Mouse (Mus musculus): ENCODE results near the gene Dst.

Gene Dst
- long read RNA-seq, experiment 1, partial matches to known transcripts, result 10 of 14 reads
- long read RNA-seq, experiment 1, other reads (novel, unspliced or antisense), result 4 of 14 reads
- long read RNA-seq, experiment 2, full-length matches to known transcripts, result 1 of 28 reads
- long read RNA-seq, experiment 2, partial matches to known transcripts, result 20 of 28 reads
- long read RNA-seq, experiment 2, other reads (novel, unspliced or antisense), result 7 of 28 reads

DNA sequence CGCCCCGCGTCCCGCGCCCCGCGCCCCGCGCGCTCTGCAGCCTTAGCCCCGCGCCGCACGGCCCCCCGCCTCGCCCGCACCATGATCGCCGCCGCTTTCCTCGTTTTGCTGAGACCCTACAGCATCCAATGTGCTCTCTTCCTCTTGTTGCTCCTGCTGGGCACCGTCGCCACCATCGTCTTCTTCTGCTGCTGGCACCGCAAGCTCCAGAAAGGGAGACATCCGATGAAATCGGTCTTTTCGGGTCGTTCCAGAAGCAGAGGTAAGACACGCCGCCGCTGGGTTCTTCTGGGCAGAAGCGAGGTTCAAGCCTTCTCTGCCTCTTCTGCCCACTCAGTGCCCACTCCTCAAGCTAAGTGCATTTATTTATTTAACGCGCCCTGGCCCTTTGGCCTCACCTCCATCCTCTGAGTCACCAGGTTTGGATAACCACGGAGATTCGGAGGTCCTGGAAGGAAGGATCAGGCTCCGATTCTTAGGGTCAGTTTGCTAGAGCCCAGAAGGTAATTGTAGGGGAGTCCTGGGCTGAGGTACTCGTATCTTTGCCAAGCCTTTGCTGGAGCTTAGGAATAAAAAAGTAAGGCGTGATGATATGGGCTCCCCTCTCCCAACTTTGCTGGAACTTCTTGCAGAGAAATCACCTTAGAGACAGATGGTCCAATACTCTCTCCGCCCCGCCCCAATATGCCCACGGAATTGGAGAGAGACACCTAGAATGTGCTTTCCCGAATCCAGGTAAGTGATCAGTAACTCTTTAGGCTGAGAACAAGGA is at the start of gene Dst:
Gene Dst (plus strand): TSS at position 35 of the 772 bp plus-strand sequence.
- intact Hi-C loops (cut with DNase I), result no loop called here

DNA sequence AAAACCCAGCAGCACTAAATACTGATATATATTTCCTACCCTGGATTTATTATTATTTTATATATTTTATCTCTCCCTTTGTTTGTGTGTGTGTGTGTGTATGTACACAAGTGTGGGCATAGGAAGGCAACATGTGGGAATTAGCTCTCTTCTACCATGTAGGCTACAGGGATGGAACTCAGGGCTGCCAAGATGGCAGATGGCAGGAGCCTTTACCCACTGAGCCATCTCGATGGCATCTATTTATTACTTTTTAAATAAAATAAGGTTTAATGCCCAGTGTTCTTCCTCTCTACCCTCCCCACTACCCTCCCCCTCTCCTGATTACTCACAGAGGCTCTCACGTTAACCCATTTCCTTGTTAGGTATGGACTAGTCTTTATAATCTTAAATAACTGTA is 39.0 kb upstream of the Dst start:
- intact Hi-C loops (cut with DNase I), result no loop called here

DNA sequence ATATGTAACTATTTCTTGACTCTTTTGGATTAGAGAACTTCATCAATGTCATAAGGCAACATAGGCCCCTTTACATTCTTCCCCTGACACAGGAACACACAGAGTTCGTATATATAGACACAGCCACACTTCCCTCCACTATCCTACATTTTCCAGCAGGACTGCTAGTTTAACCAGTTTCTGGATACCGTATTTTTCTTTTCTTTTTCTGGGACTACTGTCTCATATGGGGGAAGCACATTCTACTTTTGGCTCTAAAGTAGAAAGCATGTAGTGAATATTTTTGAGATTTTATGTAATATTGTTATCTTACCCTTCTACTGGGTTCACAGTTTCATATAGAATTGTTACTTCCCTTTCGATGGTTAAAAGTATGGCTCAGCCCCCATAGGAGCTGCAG is 38.6 kb upstream of the Dst start:
- intact Hi-C loops (cut with DNase I), result no loop called here

DNA sequence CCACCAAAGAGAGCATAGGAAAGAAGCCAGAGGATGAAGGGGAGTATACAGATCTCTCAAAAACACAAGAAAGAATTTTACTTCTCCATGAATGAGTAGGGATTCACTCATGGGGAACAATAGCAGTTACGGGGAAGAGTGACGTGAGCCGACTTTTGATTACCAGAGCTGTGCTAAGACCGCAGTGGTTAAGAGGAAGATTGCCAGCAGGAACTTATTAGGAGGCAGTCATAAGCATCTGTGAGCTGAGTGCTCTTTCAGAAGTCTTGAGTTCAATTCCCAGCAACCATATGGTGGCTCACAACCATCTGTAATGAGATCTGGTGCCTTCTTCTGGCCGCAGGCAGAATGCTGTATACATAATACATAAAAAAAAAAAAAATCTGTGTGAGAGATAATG is 34.5 kb upstream of the Dst start:
- intact Hi-C loops (cut with DNase I), result no loop called here

DNA sequence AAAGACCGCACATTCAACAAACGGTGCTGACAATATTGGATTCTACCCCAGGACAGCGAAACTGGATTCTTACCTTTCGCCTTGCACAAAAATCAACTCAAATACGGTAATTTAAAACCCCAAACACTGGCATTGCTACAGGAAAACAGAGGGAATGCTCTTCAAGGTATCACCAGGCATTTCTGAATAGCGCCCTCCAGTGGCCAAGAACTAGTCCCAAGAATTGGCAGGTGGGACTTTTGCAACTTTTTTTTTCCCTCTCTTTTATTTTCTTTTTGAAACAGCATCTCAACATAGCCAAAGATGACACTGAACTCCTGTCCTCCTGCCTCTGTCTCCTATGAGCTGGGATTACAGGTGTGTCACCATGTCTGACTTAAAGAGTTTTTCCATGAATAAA is 32.3 kb upstream of the Dst start:
- intact Hi-C loops (cut with DNase I), result no loop called here

DNA sequence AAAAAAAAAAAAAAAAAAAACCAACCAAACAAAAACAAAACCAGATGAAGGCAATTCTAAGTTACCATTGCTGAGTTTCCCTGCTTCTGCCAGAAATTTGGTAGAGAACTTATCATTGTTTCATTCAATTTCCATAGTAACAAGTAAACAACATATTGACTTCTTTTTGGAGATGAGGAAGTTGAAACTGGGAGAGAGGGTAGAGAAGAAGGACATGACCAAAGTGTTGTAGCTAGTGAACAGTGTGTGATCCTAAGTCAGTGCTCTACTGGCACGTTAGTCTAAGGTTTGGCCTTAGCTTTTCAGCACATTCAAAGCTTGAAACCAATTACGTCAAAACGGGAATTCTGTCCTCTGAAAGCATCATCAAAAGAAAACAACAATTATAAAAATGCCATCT is 31.6 kb upstream of the Dst start:
- intact Hi-C loops (cut with DNase I), result no loop called here

DNA sequence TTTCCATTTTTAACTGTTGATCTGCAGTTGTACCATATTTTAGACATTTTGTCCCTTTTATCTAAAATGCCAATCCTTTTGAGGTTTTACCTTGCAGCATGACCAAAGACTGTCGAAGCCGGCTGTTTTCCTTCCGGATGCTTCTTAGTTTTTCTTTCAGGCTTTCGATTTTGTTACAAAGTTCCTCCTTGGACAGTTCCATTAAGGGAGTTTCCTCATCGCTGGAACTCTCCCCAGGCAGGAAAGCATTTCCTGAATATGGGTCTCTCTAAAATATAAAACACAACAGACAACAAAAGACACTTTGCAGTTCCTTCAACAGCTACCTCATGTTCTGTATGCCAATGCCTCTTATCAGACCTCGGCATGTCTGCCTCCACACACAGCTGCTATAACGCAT is 29.9 kb upstream of the Dst start:
- intact Hi-C loops (cut with DNase I), result no loop called here

DNA sequence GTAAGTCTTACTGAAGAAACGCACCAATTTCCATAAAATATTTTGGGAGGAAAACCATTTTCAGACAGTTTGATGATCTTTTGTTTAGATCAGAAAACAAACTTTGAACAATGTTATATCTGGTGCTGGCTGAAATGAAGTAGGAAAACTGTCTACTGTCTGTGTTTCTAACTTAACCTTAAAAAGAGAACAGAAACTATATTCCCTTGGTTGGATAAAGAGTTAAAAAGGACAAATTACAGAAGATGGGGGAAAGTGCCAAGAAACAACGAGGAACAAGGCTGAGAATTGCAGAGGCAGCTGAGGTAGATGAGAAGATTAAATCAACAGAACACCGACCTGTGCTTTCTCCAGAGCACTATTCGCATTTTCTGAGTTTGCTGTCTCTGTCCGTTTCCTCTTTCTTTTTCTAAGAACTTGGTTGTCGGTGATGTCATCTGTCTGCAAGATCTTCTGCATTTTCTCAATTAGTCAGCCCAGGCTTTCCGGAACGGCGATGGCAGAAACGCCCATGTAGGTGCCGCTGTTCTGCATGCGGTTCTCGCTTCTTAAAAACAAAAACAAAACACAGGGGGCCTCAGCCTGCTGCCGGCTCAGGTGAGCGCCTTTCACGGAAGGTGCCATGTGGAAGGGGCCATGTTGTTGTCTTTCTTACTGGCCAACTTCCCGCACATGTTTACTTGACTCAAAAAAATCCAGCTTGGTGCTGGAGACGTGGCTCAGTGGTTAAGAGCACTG is 24.8 kb upstream of the Dst start:
- intact Hi-C loops (cut with DNase I), result no loop called here

DNA sequence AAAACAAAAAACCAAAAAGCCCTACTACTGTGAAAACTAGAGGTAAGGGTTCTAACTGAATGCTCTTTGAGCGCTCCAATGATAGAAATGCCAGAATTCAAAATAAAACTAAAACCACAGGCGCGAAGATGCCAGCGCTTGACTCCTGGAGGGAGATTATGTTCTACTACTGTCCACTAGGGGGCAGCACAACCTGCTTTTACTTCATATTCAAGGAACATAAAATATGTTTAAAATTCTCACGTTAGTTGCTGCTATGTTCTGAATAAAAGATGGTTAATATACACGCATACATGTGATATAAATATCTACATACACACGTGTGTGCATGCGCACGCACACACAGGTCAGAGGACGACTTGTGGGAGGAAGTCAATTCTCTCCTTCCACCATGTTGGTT is 15.2 kb upstream of the Dst start:
- intact Hi-C loops (cut with DNase I), result loop anchor here (2.0 kb wide), 1 partner anchor 72 kb away; no protein-coding TSS in a partner anchor

DNA sequence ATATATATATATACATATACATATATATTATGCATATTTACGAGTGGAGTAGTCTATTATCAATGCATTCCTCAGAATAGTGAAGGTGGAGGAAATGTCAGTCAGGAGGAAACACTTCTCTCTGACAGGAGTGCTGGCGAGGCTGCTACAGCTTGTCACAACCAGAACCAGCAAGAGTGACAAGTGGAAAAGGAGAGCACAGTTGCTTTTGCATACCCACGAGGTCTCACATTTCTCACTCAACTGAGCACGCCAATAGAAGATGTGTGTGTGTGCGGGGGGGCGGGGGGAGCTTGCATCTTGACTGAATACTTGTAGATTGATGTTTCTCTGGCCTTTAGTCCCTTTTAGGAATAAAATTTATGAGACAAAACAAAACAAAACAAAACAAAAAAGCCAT is 11.9 kb upstream of the Dst start:
- intact Hi-C loops (cut with DNase I), result no loop called here

DNA sequence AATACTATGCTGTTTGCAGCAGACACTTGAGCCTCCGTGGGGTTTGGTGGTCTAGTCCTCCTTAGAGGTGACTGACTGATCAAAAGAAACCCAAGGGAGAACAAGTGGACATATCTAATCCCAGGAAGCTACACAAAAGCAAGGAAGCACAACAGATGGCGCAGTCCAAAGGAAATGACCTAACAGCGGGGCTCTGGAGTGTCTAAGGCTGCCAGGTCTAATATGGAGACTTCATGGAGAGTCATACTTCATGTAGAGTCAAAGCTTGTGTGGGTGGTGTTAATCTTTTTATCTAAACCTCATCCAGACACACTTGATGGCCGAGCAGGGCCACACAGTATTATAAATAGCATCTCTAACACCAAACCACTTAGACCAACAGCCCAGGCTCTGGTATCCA is 11.4 kb upstream of the Dst start:
- intact Hi-C loops (cut with DNase I), result no loop called here

DNA sequence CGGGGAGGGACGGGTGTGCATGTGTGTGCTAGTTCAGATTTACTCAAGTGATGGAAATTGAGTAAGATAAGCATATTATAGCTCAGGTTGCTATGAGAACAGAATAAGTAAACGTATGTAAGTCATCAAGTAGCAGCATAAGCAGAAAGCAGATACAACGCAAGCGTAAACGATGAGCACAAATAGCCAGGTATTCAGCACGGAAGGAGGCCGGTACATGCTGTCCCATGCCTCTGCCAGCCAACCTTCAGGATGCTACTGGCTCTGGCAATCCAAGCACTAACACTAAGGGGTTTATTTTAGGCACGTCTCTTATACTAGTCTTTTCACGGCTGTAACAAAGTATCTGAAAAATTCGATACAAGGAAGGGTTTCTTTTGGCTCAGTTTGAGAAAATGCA is 10.6 kb upstream of the Dst start:
- intact Hi-C loops (cut with DNase I), result no loop called here

DNA sequence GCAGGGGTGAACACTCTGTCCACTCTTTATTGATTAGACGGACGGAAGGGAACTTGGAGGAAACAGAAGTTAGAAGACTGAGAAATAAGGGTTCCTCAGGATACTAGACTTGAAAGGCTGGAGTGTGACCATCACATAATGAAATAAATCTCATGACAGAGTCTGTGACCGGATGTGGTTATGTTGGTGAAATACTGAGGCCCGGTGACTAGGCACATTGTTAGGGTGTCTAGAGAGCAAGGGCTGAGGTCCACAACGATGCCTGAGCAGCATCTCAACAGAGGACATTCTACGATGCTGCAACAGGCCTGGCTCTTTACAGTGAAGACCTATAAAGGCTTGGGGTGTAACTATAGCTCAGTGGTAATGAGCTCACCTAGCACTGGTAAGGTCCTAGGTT is 9.7 kb upstream of the Dst start:
- intact Hi-C loops (cut with DNase I), result no loop called here

DNA sequence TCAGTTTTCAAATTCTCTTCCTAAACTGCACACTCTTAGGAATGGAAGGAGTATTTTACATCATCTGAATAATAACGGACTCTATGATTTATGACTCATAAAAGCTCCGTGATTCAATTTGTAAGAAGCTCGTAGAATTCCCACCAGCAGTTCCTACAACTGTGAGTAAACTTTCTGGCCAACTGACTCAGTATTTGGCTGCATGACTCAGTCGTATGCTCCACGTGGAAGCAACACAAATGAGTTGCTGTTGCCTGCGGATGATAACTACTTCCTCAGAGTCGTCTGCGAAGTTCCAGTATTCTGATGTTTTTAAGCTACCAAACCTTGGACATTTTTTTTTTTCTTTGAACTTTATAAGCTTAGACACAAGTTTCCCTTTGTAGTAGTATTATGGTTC is 7.8 kb upstream of the Dst start:
- intact Hi-C loops (cut with DNase I), result no loop called here

DNA sequence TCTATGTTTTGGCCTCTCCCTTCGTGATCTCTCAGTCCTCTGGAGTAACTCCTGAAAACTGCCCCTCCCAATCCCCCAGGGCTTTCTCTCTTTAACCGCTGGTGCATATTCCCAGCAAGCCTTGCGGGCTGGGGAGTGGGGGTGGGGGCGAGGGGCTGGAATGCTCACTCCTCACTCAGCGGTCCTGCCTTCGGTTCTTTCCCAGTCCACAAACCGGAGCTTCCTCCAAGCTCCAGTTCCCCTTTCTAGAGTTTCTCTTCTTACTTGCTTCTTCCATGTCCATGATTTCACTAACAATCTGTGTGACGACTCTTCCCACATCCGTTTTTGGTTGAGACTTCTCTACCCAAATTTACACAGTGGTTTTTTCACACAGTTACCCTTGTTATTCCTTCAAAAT is 4.4 kb upstream of the Dst start:
- intact Hi-C loops (cut with DNase I), result no loop called here

DNA sequence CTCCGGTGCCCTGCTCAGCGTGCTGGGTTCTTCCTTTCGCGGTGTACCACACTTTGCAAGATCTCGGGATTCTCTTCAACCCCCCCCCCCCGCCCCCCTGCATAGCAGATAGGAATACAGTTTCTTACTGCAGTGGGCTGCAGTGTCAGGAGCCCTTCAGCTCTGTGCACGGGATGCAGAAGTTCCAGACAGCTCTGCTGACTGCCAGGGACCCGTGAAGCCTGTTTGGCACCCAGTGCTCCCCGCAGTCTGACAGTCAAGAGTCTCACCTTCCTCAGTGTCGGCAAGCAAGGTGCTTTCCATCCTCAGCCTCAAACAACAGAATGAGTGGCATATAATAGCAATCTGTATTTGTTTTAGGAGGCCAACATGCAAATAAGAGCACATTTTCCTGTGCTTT is 1.8 kb upstream of the Dst start:
- intact Hi-C loops (cut with DNase I), result no loop called here

DNA sequence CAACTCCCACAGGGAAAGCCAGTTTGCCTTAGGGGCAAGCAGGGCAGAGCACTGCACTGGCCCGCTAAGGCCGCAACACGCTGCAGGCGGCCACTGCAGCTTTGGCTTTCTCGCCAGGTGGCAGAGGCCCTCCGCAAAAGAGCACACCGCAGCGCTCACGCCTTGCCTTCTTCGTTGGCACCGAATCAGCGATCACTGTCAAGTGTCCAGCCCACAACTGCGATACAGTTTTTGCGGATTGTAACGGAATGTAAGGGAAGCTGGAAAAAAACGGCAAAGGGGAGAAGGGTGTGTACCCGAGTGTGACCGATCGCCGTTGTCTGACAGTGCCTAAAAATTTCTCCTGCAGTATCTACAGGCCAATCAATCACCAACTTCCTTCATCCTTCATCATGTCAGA is 1.1 kb upstream of the Dst start:
- intact Hi-C loops (cut with DNase I), result no loop called here

DNA sequence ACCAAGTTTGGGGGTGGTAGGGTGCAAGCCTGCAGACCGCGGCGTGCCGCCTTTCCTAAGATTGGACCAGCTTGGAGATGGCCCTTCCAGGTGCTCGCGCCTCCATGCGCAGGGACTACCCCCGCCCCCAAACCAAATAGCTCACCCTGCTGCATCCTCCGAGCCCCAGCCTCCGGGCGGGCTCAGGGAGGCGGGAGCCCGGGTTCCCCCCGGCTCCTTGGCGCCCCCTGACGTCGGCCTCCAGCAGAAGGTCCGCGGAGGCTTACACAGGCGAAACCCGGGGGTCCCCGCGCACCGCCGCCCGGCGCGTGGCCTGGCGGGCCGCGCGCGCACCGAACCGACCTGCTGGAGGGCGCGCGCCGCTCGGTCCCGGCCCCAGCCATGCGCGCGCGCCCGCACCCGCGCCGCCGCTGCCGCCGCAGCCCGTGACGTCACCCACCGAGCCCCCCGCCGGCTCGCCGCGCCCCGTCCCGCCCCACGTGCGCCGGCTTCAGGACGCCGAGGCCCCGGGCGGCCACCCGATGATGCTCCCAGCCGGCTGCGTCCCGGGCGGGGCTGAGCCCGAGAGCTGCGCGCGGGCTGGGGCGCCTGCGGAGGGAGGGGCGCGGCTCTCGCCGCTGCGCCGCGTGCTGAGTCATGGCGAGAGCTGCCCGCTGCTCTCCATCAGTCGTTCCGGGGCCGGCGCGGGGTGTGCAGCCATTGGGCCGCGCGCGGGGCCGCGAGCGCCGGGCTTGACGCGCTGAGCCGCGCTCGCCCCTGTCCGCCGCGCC is 419 bp upstream of the Dst start, which contains the start of gene Bend6:
Gene Bend6 (minus strand): TSS at position 396 of the 770 bp plus-strand sequence.
- intact Hi-C loops (cut with DNase I), result no loop called here

DNA sequence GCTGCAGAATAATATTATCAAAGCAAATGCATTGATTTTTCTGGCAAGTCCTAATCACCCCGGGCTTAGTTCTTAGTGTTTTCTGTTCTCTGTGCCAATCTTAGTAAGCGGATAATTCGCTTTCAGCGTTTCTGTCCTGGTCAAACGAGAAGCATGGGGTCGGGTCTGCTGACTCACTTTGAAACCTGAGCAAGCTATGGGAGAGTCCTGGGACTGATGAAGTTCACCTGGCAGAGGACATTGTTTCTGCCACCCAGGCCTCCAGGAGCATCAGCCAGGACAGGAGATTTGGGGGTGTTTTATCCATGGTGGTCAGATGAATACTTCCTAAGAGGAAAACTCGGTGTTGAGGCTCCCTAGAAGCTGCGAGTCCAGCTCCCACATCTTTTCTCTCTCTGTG is 3.6 kb downstream of the Dst start:
- intact Hi-C loops (cut with DNase I), result no loop called here

DNA sequence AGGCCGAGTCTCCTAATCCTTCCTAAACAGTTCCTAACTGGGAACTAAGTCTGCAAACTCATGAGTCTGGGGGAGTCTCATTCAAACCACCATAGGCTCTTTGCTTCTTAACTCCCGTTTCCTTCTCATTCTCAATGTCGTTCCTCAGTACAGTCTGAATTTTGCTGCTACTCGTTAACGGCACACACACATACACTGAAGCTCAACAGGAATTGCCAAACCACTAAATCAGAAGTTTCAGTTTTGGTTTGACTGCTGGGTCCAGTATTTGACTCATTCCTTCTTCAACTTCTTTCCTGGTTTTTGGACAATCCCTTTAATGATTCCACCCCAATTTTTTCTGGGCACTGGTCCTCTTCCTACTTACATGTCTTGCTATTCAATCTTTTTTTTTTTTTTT is 8.5 kb downstream of the Dst start:
- intact Hi-C loops (cut with DNase I), result no loop called here

DNA sequence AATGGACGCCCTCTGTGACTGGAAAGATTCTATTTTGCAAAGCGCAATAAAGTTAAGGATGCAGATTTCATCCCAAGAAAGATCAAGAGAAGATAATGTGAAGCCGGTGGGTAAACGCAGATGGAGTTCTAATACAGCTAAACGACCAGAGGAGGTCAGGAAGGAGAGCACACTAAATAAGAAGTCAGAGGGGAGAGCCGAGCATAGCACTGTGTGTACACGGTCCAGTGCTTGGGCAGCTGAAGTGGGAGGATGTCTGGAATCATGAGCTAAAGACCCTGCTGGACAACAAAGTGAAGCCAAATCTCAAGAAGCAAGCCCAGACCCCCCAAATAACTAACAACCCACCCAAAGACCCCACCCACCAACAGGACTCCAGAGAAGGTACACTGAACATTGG is 14.9 kb downstream of the Dst start:
- intact Hi-C loops (cut with DNase I), result no loop called here

DNA sequence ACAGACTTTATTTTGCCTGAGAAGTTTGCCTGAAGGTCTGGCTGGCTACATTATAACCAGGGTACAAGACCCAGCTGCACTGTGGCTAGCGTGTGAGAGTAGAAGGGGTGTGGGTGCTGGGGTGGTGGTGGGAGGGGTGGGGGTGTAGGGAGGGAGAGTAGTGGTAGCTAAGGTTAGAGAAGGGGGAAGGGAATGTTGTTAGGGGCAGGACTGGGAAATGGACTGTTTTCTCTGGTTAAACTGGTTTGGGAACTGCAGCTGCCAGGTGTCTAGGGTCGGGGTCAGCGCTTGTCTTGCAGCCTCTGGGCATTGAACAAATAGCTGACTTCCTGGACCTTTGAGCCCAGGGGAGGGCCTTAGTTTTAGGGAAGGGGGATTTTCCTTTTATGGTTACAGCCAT is 17.3 kb downstream of the Dst start:
- intact Hi-C loops (cut with DNase I), result no loop called here

Measured in adrenal gland (tissue).